Mouse (Mus musculus): ENCODE results near the gene Pheta2.
"Not testable (repeated sequence)": the region's sequence is repeated elsewhere in the genome, so short reads cannot be mapped to it uniquely, and the experiment has no call there.

The Pheta2 gene

DNA sequence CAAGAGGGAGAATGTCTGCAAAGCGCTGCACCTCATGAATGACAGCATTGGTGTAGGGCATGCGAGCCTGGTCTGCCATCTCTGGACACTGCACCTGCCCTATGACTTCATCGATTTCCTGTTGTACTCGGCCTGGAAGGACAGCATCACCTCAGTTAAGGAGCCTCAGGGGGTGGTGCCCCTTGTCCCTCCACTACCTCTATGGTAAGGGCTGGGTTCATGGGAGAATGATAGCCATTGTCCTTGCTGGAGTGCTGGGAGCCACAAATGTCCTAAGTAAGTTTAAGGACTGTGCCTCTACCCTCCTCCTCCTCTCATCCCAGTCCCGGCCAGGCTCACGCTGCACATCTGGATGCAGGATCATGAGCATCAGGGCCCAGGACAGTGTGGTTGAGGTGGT, 33.7 kb downstream of the Pheta2 start:
- DNase-seq = no peak

DNA sequence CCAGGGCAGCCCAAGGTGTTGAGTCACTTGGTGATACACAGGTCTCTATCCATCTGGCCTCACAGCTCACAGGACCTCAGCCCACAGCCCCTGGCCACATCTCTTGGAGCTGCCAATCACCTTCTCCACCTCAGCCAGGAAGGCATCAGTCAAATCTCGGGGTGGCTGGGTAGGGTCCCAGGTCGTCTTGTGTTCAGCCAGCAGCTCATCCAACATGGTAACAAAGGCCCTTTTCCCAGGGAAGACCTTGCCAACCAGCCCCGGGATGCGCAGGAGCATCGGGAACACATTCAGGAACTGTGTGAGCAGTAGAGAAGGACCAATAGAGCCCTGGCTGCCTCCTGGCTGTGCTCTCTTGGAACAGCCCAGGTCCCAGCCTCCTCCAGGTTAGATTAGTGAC, 34.2 kb downstream of the Pheta2 start:
- no peak for DNase-seq

- DNase-seq = no peak
These were observed 35.7 kb downstream of the Pheta2 start for GRCm38 (mm10) chr15:82374437-82374836.

GRCm38 (mm10) chr15:82375855-82376254, 37.1 kb downstream of the Pheta2 start:
- no peak for DNase-seq

GRCm38 (mm10) chr15:82376393-82377138, 37.8 kb downstream of the Pheta2 start:
- DNase-seq = peak in 1 of 2 experiments; percentile 28

DNA sequence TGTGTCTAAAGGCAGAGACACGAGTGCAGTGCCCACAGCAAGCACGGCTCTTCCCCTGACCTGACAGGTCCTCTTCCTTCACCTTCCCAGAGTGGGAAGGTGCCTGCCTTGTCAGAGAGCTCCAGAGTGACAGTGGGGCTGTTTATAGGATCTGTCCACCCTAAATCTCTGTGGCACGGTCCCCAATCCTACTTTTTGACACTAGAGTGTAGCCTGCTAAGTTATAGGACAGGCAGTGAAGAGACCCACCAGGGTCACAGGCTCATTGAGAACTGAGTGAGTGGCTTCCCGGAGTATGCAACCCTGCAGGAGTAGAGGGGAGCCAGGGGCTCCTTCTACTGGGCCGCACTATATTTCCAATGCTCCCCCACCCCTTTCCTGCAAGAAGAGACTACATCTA, 39.0 kb downstream of the Pheta2 start:
- no peak for DNase-seq

- no peak for DNase-seq
These were observed 39.8 kb downstream of the Pheta2 start for GRCm38 (mm10) chr15:82378261-82379180.

GRCm38 (mm10) chr15:82379511-82379870, 40.7 kb downstream of the Pheta2 start:
- DNase-seq = no peak

GRCm38 (mm10) chr15:82379871-82380713, 41.4 kb downstream of the Pheta2 start, which contains the start of gene Cyp2d22:
Gene Cyp2d22 (minus strand): TSS chr15:82380260.
- peak; percentile 67 to 78 for DNase-seq

DNA sequence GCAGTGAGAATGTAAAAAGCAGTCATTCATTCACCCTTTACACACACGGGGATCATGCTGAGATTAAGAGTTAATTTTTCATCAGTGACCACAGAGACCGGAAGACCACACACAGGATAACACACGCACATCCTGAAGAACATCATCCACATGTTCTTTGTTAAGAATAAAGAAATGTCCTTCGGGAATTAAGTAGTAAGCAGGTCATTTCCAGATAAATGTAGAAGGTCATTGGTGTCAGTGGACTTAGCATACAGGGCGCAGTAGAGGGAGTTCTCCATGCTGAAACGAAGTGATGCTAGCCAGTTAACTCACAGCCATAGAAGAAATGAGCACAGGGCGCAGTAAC, 41.9 kb downstream of the Pheta2 start:
- no peak for DNase-seq

- DNase-seq = no peak
These were observed 43.7 kb downstream of the Pheta2 start for GRCm38 (mm10) chr15:82382441-82382840.

DNA sequence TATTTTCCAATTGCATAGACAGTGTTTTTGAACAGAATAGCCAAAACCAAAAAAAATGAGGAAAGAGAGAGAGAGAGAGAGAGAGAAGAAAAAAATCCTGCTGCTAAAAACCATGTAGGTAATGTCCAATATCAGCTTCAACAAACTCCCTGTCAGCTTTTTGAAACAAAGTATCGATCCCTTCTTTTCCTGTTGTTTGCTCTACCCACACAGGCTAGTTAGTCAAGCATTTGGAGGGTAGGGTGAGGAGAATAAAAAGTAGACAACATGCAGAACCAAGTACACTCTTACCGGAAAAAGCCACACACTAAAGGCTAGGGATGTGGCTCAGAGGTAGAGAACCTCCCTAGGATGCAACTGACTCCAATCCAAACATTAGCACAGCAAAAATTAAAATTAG, 47.0 kb downstream of the Pheta2 start:
- DNase-seq = no peak

- DNase-seq = not testable (repeated sequence)
These were observed 51.2 kb downstream of the Pheta2 start for GRCm38 (mm10) chr15:82389916-82390315.

- not testable (repeated sequence) for DNase-seq
These were observed 55.2 kb downstream of the Pheta2 start, which contains the start of gene Cyp2d11 for GRCm38 (mm10) chr15:82393922-82394321. Gene Cyp2d11 (minus strand): TSS chr15:82394022.
